Mouse (Mus musculus) cerebellum, adult 8-10 months (tissue): ENCODE data around the gene Map6d1.

Source experiments
- DNase-seq: peaks from one replicate; pipeline ENCODE4 v3.0.0; 2022

Gene Map6d1

GRCm38 (mm10) chr16:20240468-20241414, at the start of gene Map6d1:
Gene Map6d1 (minus strand): TSS chr16:20241358.
- peak; percentile 80 for DNase-seq

- no peak for DNase-seq
Observed at GRCm38 (mm10) chr16:20280238-20280637, 39.1 kb upstream of the Map6d1 start.

- no peak for DNase-seq
Observed at GRCm38 (mm10) chr16:20279395-20279794, 38.2 kb upstream of the Map6d1 start.

- no peak for DNase-seq
Observed at GRCm38 (mm10) chr16:20272994-20273393, 31.8 kb upstream of the Map6d1 start.

GRCm38 (mm10) chr16:20271339-20271738, 30.2 kb upstream of the Map6d1 start:
- DNase-seq = no peak

GRCm38 (mm10) chr16:20265089-20265488, 23.9 kb upstream of the Map6d1 start:
- DNase-seq = no peak

- no peak for DNase-seq
Observed at GRCm38 (mm10) chr16:20257926-20258325, 16.8 kb upstream of the Map6d1 start.

GRCm38 (mm10) chr16:20248442-20249174, 7.5 kb upstream of the Map6d1 start:
- DNase-seq = no peak

- no peak for DNase-seq
Observed at GRCm38 (mm10) chr16:20247103-20247502, 5.9 kb upstream of the Map6d1 start.

GRCm38 (mm10) chr16:20238646-20239045, 2.5 kb downstream of the Map6d1 start:
- DNase-seq = no peak

GRCm38 (mm10) chr16:20237426-20237825, 3.7 kb downstream of the Map6d1 start:
- peak; percentile 46 for DNase-seq

- no peak for DNase-seq
Observed at GRCm38 (mm10) chr16:20234406-20234805, 6.8 kb downstream of the Map6d1 start.

- DNase-seq = no peak
Observed at GRCm38 (mm10) chr16:20228167-20228566, 13.0 kb downstream of the Map6d1 start.

- no peak for DNase-seq
Observed at GRCm38 (mm10) chr16:20227504-20227903, 13.7 kb downstream of the Map6d1 start.

GRCm38 (mm10) chr16:20226676-20227075, 14.5 kb downstream of the Map6d1 start:
- no peak for DNase-seq

- no peak for DNase-seq
Observed at GRCm38 (mm10) chr16:20222726-20223125, 18.4 kb downstream of the Map6d1 start.

- DNase-seq = peak; percentile 49
Observed at GRCm38 (mm10) chr16:20213591-20214226, 27.4 kb downstream of the Map6d1 start.

- no peak for DNase-seq
Observed at GRCm38 (mm10) chr16:20199501-20200201, 41.5 kb downstream of the Map6d1 start.

- no peak for DNase-seq
Observed at GRCm38 (mm10) chr16:20196962-20197361, 44.2 kb downstream of the Map6d1 start.

- no peak for DNase-seq
Observed at GRCm38 (mm10) chr16:20195546-20195945, 45.6 kb downstream of the Map6d1 start.

GRCm38 (mm10) chr16:20192043-20192442, 49.1 kb downstream of the Map6d1 start:
- no peak for DNase-seq

- DNase-seq = no peak
Observed at GRCm38 (mm10) chr16:20191161-20191882, 49.8 kb downstream of the Map6d1 start.
